Mouse (Mus musculus) gastrocnemius, postnatal 4 days (tissue): Measurements from ENCODE around the gene Tmem56. TPM values are rescaled to one million over a fixed set of nuclear protein-coding genes. Genes with fewer than 3 reads are reported as not detected.

Experiments
- DNase-seq, 2 experiments: peaks; one replicate each; pipeline ENCODE4 v3.0.0; 2021 to 2022; ENCODE audit warnings: low spot score in 2 of 2, mixed read lengths in 2 of 2
- long read RNA-seq, 2 experiments: library from polyadenylated mRNA; stranded (forward); transcript quantifications; one replicate each; pipeline ENCODE4 v2.0.0; 2021
- total RNA-seq, 2 experiments: library from RNA; stranded (reverse); gene quantifications; 2 replicates each; pipeline ENCODE4 v1.2.3; 2021

The Tmem56 gene
- total RNA-seq = 1 to 10 TPM; 3.0 to 5.4 TPM
- long read RNA-seq, experiment 1, full-length matches to known transcripts = 7 of 7 reads
- long read RNA-seq, experiment 1, partial matches to known transcripts = 0 of 7 reads
- long read RNA-seq, experiment 1, other reads (novel, unspliced or antisense) = 0 of 7 reads
- long read RNA-seq, experiment 2, full-length matches to known transcripts = 3 of 6 reads
- long read RNA-seq, experiment 2, partial matches to known transcripts = 0 of 6 reads
- long read RNA-seq, experiment 2, other reads (novel, unspliced or antisense) = 3 of 6 reads

DNA sequence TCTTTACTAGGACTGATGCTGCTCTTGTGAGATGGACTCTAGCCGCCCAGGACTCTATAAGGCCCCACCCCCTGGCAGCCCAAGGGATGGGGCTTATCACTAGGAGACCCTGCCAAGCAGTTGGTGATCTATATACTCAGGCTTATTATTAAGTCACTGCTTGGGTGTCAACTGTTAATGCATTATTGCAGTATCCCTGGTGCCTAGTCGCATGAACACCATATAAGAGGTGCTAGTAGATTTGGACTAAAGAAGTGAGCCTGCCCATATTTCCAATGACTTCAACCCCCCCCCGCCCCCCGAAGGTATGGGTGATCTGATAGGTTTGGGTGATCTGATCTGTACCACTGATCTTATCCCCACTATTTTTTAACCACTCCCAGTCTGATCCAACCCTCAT is at the start of gene Tmem56:
Tmem56 (minus strand) TSS at position 101 of the 400 bp plus-strand sequence.
- no peak for DNase-seq

DNA sequence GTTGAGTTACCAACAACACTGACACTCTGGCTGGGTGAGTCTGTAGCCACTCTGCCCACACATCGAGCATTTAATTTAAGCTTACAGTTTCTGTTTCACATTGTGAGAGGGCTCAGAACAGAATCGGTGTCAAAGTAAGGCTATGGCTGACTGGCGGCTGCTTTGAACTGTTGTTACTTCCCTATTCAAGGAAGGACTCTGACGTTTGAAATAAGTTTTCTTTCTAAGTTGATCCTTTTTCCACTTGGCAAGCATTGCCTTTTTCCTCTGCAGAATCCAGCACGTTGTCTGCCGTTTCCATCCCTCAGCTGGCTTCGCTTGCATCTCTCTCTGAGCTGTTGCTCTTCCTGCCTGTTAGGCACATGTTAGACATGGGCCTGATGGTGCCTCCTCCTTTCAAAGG is 47.3 kb upstream of the Tmem56 start:
- no peak for DNase-seq

DNA sequence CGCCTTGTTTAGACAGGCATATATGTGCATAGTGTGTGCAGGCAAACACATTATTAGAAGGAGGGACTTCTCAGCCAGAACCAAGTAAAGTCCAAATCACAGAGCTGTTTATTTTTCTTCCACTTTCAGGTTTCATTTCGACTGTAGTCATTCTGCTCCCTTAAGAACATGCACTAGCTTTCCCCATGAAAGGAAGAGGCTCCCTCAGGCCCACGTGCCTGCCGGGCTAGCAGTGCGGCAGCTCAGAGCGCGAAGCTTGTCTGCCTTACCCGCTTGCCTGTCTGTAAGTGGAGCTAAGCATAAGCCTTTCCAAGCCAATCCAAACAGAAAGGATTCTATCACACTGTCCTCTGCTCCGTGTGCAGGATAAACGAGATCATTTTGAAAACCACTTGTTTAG is 46.7 kb upstream of the Tmem56 start:
- DNase-seq = no peak

DNA sequence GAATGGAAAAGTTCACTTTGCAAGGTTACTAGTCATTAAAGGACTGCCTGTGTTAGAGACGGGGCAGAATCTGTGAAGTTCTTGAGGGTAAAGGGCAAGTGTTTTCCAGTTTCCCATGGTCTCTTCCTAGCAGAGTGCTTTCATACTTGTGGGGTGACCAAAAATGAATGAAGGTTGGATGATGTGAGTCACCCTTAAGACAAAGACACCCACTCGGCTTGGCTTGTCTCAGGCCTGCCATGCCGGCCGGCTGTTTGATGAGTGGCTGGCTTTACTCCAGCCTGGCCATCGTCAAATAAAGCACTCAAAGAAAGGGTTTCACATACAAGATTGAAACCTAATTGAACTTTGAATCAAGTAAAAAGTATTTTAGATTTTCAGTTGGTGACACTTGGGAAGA is 44.5 kb upstream of the Tmem56 start:
- DNase-seq = no peak

DNA sequence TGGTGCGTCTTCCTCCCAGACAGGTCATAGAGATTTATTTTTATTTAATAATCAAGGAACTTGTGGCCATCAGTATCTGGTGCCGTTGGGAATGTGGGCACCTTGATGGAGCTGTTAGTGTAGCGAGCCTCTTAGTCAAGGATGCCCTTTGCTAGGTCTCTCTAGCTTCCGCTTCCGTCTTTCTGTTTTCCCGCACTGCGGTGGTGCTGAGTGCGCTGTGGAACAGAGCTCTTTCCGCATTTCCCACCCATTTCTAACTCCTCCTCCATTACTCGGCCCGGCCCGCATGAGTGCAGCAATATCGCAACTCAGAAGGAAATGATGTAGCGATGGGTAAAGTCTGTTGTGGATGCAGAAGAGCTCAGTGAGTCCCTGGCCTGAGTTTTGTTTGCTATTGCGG is 40.5 kb upstream of the Tmem56 start:
- no peak for DNase-seq

DNA sequence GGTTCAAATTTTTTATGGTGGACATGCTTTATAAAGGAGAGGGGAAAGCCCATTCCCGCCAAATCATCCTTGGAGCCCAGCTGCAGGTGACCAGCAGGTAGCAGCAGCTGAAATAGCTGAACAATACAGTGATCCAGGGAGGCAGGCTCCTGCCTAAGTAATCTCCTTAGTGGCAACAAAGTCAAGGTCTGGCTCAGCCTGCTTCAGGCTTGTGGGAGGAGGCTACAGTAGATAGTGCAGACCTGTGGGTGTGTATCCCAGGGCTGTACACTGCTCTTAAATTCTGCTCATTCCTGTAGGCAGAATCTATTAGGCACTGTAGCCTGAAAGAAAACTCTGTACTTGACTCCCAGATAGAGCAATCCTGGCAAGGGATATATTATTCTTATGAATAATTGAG is 38.0 kb upstream of the Tmem56 start:
- DNase-seq = no peak

DNA sequence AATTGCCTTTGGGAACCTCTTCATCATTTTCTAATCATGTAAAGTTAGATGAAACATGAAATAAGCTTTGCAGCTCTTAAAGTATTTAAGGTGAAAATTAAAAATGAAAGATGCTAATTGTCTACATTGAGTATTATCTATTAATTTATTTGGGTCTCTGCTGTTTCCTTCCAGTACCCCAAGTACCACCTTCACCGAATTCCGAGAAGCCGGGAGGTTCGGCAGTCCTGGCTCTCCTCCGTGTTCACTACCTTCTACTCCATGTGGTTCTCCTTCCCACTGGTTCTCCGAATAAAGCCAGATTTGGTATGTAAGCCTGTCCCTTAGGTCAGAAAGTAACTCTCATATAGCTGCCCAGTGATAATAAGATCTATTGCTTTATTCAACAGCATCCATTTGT is 37.0 kb upstream of the Tmem56 start:
- DNase-seq = no peak

DNA sequence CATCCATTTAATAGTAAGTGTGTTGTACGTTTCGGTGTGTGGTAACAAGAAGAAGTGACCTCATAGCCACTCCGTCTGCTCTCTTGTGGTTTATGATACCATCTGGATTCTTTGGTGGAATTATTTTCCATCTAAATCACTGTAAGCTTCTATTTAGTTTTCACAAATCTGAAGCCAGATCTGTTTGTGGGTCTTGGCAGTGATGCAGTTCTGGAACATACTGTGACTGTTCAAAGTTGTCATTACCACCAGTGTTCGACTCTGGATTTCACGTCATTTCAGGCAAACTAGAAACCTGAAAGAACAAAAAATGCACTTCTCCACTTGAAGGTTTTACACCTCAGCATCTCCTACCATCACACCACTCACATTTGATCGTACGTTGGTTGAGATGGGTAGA is 32.6 kb upstream of the Tmem56 start:
- DNase-seq = no peak

DNA sequence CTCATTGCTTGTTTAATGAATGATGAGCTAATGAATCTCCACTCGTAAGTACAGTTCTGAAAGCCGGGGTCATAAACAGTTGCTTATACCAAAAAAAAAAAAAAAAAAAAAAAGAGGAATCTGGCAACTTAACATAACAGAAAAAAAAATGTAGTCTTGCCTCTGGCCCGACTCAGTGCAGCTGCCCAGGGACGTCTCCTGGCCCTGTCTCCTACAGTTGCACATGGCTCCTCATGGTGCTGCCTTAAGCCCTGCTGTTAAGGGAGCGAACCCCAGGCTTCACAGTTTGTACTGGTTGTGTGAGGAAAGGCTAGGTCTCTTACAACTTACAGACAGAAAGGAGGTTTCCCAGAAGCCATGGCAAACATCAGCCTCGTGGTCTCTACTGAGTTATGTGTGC is 31.3 kb upstream of the Tmem56 start:
- no peak for DNase-seq

DNA sequence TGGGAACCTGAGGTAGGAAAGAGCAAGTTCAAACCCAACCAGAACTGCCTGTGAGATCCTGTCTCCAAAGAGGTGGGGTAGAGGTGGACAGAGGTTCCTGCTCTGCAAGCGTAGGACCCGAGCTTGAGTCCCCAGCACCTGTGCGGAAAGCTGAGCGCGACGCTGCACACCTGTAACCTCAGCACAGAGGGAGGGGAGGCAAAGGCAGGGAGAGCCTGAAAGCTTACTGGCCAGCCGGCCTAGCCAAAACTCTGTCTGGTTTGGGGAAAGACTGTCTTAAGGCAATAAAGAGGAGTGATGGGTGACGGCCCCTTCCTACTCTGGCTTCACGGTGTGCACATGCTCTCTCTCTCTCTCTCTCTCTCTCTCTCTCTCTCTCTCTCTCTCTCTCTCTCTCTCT is 30.1 kb upstream of the Tmem56 start:
- no peak for DNase-seq

DNA sequence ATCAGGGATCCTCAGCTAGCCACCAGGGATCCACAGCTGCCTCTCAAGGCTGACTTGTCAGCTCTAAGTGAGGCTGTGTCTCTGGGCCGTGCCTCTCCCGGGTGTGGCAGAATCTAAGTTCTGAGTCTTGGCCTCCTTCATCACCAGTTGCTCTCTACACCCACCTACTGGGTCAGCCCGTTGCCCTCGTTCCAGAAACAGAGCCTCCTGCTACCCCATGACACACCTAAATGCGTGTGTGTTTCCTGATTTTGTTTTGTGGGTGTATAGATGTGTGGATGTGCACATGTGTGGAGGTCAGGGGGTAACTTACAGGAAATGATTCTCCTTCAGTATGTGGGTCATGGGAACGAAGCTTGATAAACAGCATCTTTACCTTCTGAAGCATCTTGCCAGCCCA is 29.5 kb upstream of the Tmem56 start:
- no peak for DNase-seq

DNA sequence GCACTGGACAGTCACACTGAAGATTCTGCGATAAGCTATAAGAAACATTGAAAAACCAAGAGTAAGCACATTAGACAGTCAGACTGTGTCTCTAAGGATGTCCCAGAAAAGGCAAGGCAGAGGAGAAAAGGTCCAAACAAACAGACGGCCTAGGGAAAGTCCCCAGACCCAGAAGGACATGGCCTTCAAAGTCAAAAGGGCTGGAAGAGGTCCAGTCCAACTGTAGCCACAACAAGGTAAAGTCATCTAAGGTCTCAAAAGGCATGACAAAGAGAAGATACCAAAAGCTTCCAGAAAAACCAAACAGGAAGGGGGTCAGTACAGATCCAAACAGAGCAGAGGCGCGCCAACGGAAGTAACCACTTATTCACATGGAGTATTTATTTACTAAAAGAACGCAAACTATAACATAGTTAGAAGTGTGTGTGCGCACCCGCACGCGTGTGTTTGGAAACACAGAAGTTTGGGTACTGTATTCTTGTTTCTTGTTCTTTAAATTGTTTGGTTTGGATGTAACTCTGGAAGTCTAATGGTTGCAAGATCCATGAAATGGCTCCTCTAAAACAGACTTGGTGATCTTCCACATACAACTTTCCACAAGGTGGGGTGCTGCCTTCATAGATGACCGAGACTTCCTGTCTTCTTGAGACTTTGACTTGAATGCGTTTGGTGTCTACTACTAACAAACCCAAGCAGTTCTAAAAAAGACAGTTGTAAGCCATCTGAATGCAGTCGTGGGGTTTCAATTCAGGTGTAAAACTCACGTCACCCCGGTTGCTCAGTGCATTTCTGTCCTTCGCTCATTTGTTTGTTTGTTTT is 27.2 kb upstream of the Tmem56 start:
- no peak for DNase-seq

DNA sequence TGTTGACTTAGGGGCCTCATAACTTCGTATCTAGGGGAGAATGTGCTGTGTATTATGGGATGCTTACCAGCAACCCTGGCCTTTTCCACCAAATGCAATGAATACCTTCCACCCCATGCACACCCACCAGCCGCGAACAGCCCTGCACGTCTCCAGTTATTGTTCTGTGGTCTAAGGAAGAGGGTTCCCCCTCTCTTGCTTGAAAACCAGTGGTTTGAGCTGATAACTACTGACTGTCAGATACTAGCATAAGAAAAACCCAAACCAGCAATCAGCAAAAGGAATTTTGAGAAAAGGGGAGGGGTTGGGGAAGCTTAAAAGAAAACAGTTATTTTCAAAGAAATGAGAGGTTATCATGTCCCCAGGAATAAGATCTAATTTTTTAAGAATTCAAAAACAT is 26.5 kb upstream of the Tmem56 start:
- no peak for DNase-seq

DNA sequence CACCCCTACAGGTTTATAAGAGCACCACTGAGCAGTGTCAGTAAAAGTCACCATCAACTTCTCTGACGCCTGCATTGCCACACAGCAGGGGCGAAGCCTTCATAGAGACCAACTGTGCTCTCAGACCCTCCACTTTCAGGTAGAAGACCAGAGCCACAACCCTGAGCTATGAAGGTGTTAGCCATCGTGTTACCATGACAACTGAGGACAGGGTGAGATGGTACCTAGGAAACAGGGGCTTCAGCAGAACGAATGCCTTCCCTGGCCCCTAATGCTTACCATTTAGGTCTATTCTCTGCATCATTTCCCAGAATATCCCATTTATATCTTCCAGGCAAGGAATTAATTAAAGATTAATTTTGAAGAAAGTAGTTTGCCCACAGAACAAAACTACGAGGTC is 26.0 kb upstream of the Tmem56 start:
- no peak for DNase-seq

DNA sequence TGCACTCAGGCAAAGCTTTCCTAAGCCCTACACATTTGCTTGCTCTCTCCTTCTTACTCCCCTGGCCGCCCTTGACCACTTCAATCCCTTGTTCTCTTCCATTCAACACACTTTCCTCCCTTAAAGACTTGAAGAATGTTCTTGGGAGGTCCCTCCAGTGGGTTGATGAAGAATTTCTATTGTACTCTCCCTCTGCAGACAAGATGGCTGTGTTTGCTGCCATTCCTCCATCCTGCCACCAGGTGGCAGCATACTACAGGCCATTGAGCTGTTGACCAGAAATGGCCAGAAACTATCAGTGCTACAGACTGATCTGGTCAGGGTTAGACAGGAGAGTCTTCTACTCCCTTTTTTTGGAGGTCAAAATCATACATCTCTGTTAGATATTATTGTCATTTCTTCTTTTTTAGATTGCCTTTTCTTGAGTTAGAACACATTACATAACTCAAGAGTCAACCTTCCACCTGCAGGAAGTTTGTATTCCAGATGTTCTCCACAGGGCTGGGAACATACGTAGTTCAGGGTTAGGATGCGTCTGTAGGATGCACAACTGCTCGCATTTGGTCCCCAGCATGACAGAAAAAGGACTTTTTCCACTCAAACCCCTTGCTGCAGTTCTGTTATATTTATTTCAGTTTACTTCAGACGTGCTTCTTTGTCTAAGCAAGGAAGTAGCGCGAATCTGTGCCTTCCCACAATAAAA is 24.8 kb upstream of the Tmem56 start:
- DNase-seq = peak; percentile 62

DNA sequence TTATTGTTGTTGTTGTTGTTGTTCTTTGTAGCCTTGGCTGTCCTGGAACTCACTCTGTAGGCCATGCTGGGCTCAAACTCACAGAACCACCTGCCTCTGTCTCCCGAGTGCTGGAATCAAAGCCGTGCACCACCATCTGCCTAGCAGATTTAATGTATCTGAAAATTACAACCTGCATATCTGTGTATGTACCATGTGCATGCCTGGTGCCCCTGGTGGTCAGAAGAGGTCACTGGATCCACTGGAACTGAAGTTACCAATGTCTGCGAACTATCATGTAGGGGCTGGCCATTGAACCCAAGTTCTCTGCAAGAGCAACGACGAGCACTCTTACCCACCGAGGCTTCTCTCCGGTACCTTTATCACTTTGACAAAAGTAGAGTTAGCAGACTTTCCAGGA is 23.7 kb upstream of the Tmem56 start:
- no peak for DNase-seq

DNA sequence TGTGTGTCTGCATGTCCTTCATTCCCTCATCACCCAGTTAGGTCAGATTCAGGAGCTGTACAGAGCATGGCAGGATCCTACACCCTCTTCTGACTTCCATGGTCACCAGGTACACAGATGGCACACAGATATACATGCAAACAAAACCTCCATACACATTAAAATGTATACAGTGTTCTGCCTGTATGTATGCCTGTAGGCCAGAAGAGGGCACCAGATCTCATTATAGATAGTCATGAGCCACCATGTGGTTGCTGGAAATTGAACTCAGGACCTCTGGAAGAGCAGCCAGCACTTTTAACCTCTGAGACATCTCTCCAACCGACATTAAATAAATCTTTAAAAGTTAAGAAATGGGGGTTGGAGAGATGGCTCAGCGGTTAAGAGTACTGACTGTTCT is 11.3 kb upstream of the Tmem56 start:
- DNase-seq = no peak

DNA sequence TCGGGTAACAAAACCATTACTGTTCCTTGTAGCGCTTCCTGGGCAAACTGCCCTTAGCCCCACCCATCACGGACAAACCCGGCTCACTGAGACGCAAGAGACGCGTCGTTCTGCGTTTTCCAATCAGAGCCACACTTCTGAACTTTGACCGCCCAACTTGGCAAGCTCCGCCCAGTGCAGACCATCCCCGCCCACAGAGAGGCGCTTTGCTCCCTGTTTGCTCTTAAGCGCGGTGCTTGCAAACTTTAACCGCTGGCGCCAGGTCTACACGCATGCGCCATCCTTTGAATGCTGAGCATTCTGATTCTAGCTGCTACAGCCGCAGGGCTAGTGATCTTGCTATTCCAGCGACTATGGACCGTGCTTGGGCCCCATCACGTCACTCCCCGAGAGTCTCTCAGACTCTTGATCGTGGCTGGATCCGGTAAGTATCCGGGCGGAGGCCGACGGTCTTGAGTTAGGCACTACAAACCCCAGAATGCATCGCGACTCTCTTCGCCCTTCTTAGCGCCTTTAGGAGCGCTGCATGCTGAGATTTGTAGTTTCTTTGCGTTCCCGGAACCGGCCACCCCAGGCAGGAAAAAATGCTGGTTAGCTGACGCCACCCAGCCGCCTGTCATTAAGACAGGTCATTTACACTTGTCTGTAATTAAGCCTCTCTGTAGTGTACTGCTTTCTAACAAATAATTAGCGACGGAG is 8.8 kb upstream of the Tmem56 start, which contains the start of gene Alg14:
Alg14 (plus strand) TSS at position 214 of the 699 bp plus-strand sequence.
- peak; percentile 89 to 95 for DNase-seq

DNA sequence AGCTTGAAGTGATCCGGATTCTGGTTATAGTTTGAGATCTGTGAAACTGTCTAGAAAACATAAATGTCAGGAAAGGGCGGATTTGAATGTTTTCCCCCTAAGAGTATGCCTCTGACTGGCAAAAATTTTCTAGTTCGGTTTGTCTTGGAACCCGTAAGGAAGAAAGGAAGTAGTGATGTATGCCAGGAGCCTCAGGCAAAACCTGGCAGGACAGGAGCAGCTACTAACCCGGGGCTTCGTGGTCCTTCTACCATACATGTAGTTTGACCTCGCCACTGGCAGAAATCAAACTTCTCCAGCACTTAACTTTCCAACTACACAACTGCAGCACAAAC is 8.3 kb upstream of the Tmem56 start:
- DNase-seq = no peak

DNA sequence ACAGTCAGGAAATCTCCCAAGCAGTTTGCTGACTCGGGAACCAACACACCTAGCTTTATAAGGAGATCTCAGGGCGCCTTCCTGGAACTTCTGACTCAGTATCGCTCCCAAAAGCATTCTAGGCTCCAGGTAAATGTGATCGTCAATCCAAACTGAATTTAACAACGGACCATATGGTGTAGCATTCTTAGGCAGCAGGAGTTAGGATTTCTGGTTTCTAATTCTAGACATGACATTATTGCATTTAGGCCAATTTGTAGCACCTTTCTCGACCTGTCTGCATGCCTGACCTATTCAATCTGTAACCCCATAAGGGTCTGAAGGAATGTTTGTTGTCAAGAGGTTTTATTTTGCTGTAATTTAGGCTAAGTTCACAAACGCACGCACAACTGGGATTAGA is 7.8 kb upstream of the Tmem56 start:
- no peak for DNase-seq

DNA sequence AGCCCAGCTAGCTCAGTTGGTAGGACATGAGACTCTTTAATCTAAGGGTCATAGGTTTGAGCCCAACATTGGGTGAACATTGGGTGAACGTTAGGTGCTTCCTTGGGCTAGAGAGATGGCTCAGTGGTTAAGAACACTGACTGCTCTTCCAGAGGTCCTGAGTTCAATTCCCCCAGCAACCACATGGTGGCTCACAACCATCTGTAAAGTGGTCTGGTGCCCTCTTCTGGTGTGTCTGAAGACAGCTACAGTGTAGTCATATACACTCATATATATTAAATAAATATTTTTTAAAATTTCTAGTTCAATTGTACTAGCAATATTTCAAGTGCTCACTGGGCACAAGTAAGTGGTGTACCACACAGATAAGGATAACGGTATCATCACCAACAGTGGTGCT is 4.3 kb upstream of the Tmem56 start:
- no peak for DNase-seq

DNA sequence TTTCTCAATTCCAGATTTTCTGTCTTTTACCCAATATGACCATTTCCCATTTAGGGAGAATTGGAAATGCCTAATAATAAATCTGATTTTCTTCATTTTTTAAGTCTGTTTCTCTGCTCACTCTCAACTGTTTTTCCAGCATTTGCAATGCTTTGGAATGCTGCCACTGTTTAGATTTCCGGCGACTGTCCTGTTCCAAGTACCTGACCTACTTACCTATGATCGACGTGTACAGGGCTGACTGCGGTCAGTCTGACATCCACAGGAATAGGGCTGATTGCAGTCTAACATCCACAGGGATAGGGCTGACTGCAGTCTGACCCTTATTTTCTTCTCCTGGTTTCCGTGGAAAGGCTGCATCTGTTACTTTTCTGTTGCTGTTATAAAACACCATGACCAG is 2.3 kb upstream of the Tmem56 start:
- DNase-seq = no peak
